Mouse (Mus musculus): ENCODE results near the gene Mprip. TPM values are rescaled to one million over a fixed set of nuclear protein-coding genes. Genes with fewer than 3 reads are reported as not detected.

Mprip gene
- polyA plus RNA-seq, 1 experiment from 2014 or later: 64.1 TPM

- ATAC-seq (ENCODE audit: low FRiP score, low TSS enrichment): no peak
- Histone ChIP-seq H3K4me2 (replicated peaks; ENCODE audit: low read depth, low read length) (no peak overlapping the region), H3K27ac (ENCODE audit: low read depth, low read length) (no peak overlapping the region), H3K4me1 (ENCODE audit: control insufficient read depth, insufficient read depth, low read length) (no peaks in the 10 kb centered on the region), H3K27me3 (ENCODE audit: control insufficient read depth, insufficient read depth, low read length) (no peaks in the 10 kb centered on the region), H3K9ac (ENCODE audit: low read depth, low read length) (no peak overlapping the region), H3K9me3 (ENCODE audit: control insufficient read depth, low read length) (no peaks in the 10 kb centered on the region), H3K36me3 (ENCODE audit: control insufficient read depth, insufficient read depth, low read length) (peaks cover 100% of the 10 kb centered on the region), H3K4me3 (ENCODE audit: low read length) (no peak overlapping the region)
- WGBS: 91% methylated on average over 6 of the region's 6 CpGs
These were observed 93.4 kb downstream of the Mprip start for GRCm38 (mm10) chr11:59754504-59754903.

GRCm38 (mm10) chr11:59756351-59756750 lies 95.2 kb downstream of the Mprip start:
- H3K27me3 ChIP-seq (ENCODE audit: control insufficient read depth, insufficient read depth, low read length): no peaks in the 10 kb centered on the region
- H3K27ac ChIP-seq (ENCODE audit: low read depth, low read length): no peak overlapping the region
- no peak overlapping the region for H3K9ac ChIP-seq (ENCODE audit: low read depth, low read length)
- ATAC-seq (ENCODE audit: low FRiP score, low TSS enrichment): no peak
- no peaks in the 10 kb centered on the region for H3K9me3 ChIP-seq (ENCODE audit: control insufficient read depth, low read length)
- H3K4me1 ChIP-seq (ENCODE audit: control insufficient read depth, insufficient read depth, low read length): no peaks in the 10 kb centered on the region
- WGBS: 88% methylated on average over 4 of the region's 4 CpGs
- no peak overlapping the region for H3K4me3 ChIP-seq (ENCODE audit: low read length)
- H3K36me3 ChIP-seq (ENCODE audit: control insufficient read depth, insufficient read depth, low read length): peaks cover 99% of the 10 kb centered on the region
- H3K4me2 ChIP-seq (replicated peaks; ENCODE audit: low read depth, low read length): no peak overlapping the region

- Histone ChIP-seq H3K9ac (ENCODE audit: low read depth, low read length) (no peak overlapping the region), H3K27ac (ENCODE audit: low read depth, low read length) (no peak overlapping the region), H3K4me1 (ENCODE audit: control insufficient read depth, insufficient read depth, low read length) (no peaks in the 10 kb centered on the region), H3K9me3 (ENCODE audit: control insufficient read depth, low read length) (no peaks in the 10 kb centered on the region), H3K36me3 (ENCODE audit: control insufficient read depth, insufficient read depth, low read length) (peaks cover 95% of the 10 kb centered on the region), H3K4me3 (ENCODE audit: low read length) (no peak overlapping the region), H3K4me2 (replicated peaks; ENCODE audit: low read depth, low read length) (no peak overlapping the region), H3K27me3 (ENCODE audit: control insufficient read depth, insufficient read depth, low read length) (no peaks in the 10 kb centered on the region)
- WGBS: 88% methylated on average over 9 of the region's 9 CpGs
- no peak for ATAC-seq (ENCODE audit: low FRiP score, low TSS enrichment)
These were observed 97.3 kb downstream of the Mprip start for GRCm38 (mm10) chr11:59758191-59758985.

GRCm38 (mm10) chr11:59759178-59759577 lies 98.1 kb downstream of the Mprip start:
- H3K9me3 ChIP-seq (ENCODE audit: control insufficient read depth, low read length): no peaks in the 10 kb centered on the region
- no peak overlapping the region for H3K27ac ChIP-seq (ENCODE audit: low read depth, low read length)
- no peaks in the 10 kb centered on the region for H3K4me1 ChIP-seq (ENCODE audit: control insufficient read depth, insufficient read depth, low read length)
- WGBS: 90% methylated on average over 4 of the region's 4 CpGs
- H3K4me2 ChIP-seq (replicated peaks; ENCODE audit: low read depth, low read length): no peak overlapping the region
- H3K4me3 ChIP-seq (ENCODE audit: low read length): no peak overlapping the region
- peaks cover 95% of the 10 kb centered on the region for H3K36me3 ChIP-seq (ENCODE audit: control insufficient read depth, insufficient read depth, low read length)
- H3K9ac ChIP-seq (ENCODE audit: low read depth, low read length): no peak overlapping the region
- no peaks in the 10 kb centered on the region for H3K27me3 ChIP-seq (ENCODE audit: control insufficient read depth, insufficient read depth, low read length)
- no peak for ATAC-seq (ENCODE audit: low FRiP score, low TSS enrichment)

GRCm38 (mm10) chr11:59759626-59760025 lies 98.5 kb downstream of the Mprip start:
- H3K4me3 ChIP-seq (ENCODE audit: low read length): no peak overlapping the region
- WGBS: 85% methylated on average over 2 of the region's 2 CpGs
- no peaks in the 10 kb centered on the region for H3K4me1 ChIP-seq (ENCODE audit: control insufficient read depth, insufficient read depth, low read length)
- H3K4me2 ChIP-seq (replicated peaks; ENCODE audit: low read depth, low read length): no peak overlapping the region
- no peak overlapping the region for H3K9ac ChIP-seq (ENCODE audit: low read depth, low read length)
- peaks cover 95% of the 10 kb centered on the region for H3K36me3 ChIP-seq (ENCODE audit: control insufficient read depth, insufficient read depth, low read length)
- no peaks in the 10 kb centered on the region for H3K9me3 ChIP-seq (ENCODE audit: control insufficient read depth, low read length)
- H3K27ac ChIP-seq (ENCODE audit: low read depth, low read length): no peak overlapping the region
- ATAC-seq (ENCODE audit: low FRiP score, low TSS enrichment): no peak
- H3K27me3 ChIP-seq (ENCODE audit: control insufficient read depth, insufficient read depth, low read length): no peaks in the 10 kb centered on the region

GRCm38 (mm10) chr11:59760796-59761195 lies 99.7 kb downstream of the Mprip start:
- H3K9ac ChIP-seq (ENCODE audit: low read depth, low read length): no peak overlapping the region
- WGBS: 93% methylated on average over 6 of the region's 6 CpGs
- H3K4me3 ChIP-seq (ENCODE audit: low read length): no peak overlapping the region
- no peaks in the 10 kb centered on the region for H3K27me3 ChIP-seq (ENCODE audit: control insufficient read depth, insufficient read depth, low read length)
- peaks cover 94% of the 10 kb centered on the region for H3K36me3 ChIP-seq (ENCODE audit: control insufficient read depth, insufficient read depth, low read length)
- H3K4me2 ChIP-seq (replicated peaks; ENCODE audit: low read depth, low read length): no peak overlapping the region
- no peak for ATAC-seq (ENCODE audit: low FRiP score, low TSS enrichment)
- no peaks in the 10 kb centered on the region for H3K4me1 ChIP-seq (ENCODE audit: control insufficient read depth, insufficient read depth, low read length)
- no peaks in the 10 kb centered on the region for H3K9me3 ChIP-seq (ENCODE audit: control insufficient read depth, low read length)
- no peak overlapping the region for H3K27ac ChIP-seq (ENCODE audit: low read depth, low read length)

- no peak for ATAC-seq (ENCODE audit: low FRiP score, low TSS enrichment)
- Histone ChIP-seq H3K9me3 (ENCODE audit: control insufficient read depth, low read length) (no peaks in the 10 kb centered on the region), H3K36me3 (ENCODE audit: control insufficient read depth, insufficient read depth, low read length) (peaks cover 95% of the 10 kb centered on the region), H3K4me3 (ENCODE audit: low read length) (no peak overlapping the region), H3K4me2 (replicated peaks; ENCODE audit: low read depth, low read length) (no peak overlapping the region), H3K27me3 (ENCODE audit: control insufficient read depth, insufficient read depth, low read length) (no peaks in the 10 kb centered on the region), H3K4me1 (ENCODE audit: control insufficient read depth, insufficient read depth, low read length) (no peaks in the 10 kb centered on the region), H3K9ac (ENCODE audit: low read depth, low read length) (no peak overlapping the region), H3K27ac (ENCODE audit: low read depth, low read length) (no peak overlapping the region)
- WGBS: 87% methylated on average over 2 of the region's 2 CpGs
These were observed 108.2 kb downstream of the Mprip start for GRCm38 (mm10) chr11:59769307-59769706.

GRCm38 (mm10) chr11:59769738-59770137 lies 108.6 kb downstream of the Mprip start:
- Histone ChIP-seq H3K4me2 (replicated peaks; ENCODE audit: low read depth, low read length) (no peak overlapping the region), H3K27me3 (ENCODE audit: control insufficient read depth, insufficient read depth, low read length) (no peaks in the 10 kb centered on the region), H3K9me3 (ENCODE audit: control insufficient read depth, low read length) (no peaks in the 10 kb centered on the region), H3K27ac (ENCODE audit: low read depth, low read length) (no peak overlapping the region), H3K4me3 (ENCODE audit: low read length) (no peak overlapping the region), H3K36me3 (ENCODE audit: control insufficient read depth, insufficient read depth, low read length) (peaks cover 95% of the 10 kb centered on the region), H3K9ac (ENCODE audit: low read depth, low read length) (no peak overlapping the region), H3K4me1 (ENCODE audit: control insufficient read depth, insufficient read depth, low read length) (no peaks in the 10 kb centered on the region)
- ATAC-seq (ENCODE audit: low FRiP score, low TSS enrichment): no peak
- WGBS: 88% methylated on average over 6 of the region's 6 CpGs

GRCm38 (mm10) chr11:59770753-59771152 lies 109.6 kb downstream of the Mprip start:
- no peak for ATAC-seq (ENCODE audit: low FRiP score, low TSS enrichment)
- Histone ChIP-seq H3K36me3 (ENCODE audit: control insufficient read depth, insufficient read depth, low read length) (peaks cover 96% of the 10 kb centered on the region), H3K9me3 (ENCODE audit: control insufficient read depth, low read length) (no peaks in the 10 kb centered on the region), H3K4me1 (ENCODE audit: control insufficient read depth, insufficient read depth, low read length) (no peaks in the 10 kb centered on the region), H3K9ac (ENCODE audit: low read depth, low read length) (no peak overlapping the region), H3K27ac (ENCODE audit: low read depth, low read length) (no peak overlapping the region), H3K27me3 (ENCODE audit: control insufficient read depth, insufficient read depth, low read length) (no peaks in the 10 kb centered on the region), H3K4me3 (ENCODE audit: low read length) (no peak overlapping the region), H3K4me2 (replicated peaks; ENCODE audit: low read depth, low read length) (no peak overlapping the region)
- 94% methylated on average over 7 of the region's 7 CpGs for WGBS

Measured in kidney, embryonic 14.5 days (tissue).